Mouse (Mus musculus): ENCODE data around the gene Adarb1. TPM values are rescaled to one million over a fixed set of nuclear protein-coding genes. Genes with fewer than 3 reads are reported as not detected.
A peak's percentile ranks its signal among the peaks of the same experiment; 100 is the strongest.

Gene Adarb1
- polyA plus RNA-seq, 1 experiment from 2014 or later: 10.7 TPM

GRCm38 (mm10) chr10:77409154-77409553, 8.9 kb downstream of the Adarb1 start:
- H3K9ac ChIP-seq: no peak overlapping the region
- 0 out of 2 replicates have a peak, but pooled peaks cover 4% of the 10 kb centered on the region for H3K36me3 ChIP-seq
- H3K4me2 ChIP-seq: no peak overlapping the region
- no peaks in the 10 kb centered on the region for H3K27me3 ChIP-seq (replicated peaks)
- H3K27ac ChIP-seq (replicated peaks): no peak overlapping the region
- no peak for ATAC-seq (ENCODE audit: extremely low read depth, insufficient number of reproducible peaks, low FRiP score, low TSS enrichment)
- peaks cover 24% of the 10 kb centered on the region for H3K4me1 ChIP-seq
- H3K9me3 ChIP-seq: no peaks in the 10 kb centered on the region
- no peak overlapping the region for H3K4me3 ChIP-seq
- WGBS: 58% methylated on average over 2 of the region's 2 CpGs

GRCm38 (mm10) chr10:77408241-77408640, 9.8 kb downstream of the Adarb1 start:
- H3K9me3 ChIP-seq: no peaks in the 10 kb centered on the region
- no peak overlapping the region for H3K9ac ChIP-seq
- peaks cover 24% of the 10 kb centered on the region for H3K4me1 ChIP-seq
- WGBS: 74% methylated on average over 9 of the region's 9 CpGs
- ATAC-seq (ENCODE audit: extremely low read depth, insufficient number of reproducible peaks, low FRiP score, low TSS enrichment): no peak
- no peak overlapping the region for H3K4me3 ChIP-seq
- no peak overlapping the region for H3K4me2 ChIP-seq
- 0 out of 2 replicates have a peak, but pooled peaks cover 4% of the 10 kb centered on the region for H3K36me3 ChIP-seq
- no peaks in the 10 kb centered on the region for H3K27me3 ChIP-seq (replicated peaks)
- no peak overlapping the region for H3K27ac ChIP-seq (replicated peaks)

- Histone ChIP-seq H3K9ac (no peak overlapping the region), H3K36me3 (0 out of 2 replicates have a peak, but pooled peaks cover 4% of the 10 kb centered on the region), H3K4me3 (no peak overlapping the region), H3K27ac (replicated peaks) (no peak overlapping the region), H3K9me3 (no peaks in the 10 kb centered on the region), H3K27me3 (replicated peaks) (no peaks in the 10 kb centered on the region), H3K4me2 (no peak overlapping the region), H3K4me1 (peaks cover 24% of the 10 kb centered on the region)
- 65% methylated on average over 6 of the region's 6 CpGs for WGBS
- ATAC-seq (ENCODE audit: extremely low read depth, insufficient number of reproducible peaks, low FRiP score, low TSS enrichment): no peak
Observed at GRCm38 (mm10) chr10:77406486-77406885, 11.6 kb downstream of the Adarb1 start.

DNA sequence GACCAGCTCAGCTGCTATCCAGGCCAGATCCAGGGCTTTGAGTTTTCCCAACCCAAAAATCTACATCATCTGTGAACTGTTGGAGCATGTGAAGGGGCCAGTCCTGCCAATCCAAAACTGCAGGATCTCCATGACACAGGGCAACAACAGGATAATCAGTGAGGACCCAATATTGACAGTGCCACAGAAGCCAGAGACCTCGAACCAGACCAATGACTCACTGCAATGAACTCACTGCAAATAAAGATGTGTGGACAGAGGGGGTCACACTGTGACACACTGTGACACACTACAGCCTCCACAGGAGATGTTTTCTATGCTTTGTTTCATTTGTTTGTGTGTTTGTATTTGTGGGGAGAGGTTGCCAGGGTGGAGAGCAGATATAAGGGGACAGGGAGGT, 15.6 kb downstream of the Adarb1 start:
- Histone ChIP-seq H3K27ac (replicated peaks) (no peak overlapping the region), H3K9ac (no peak overlapping the region), H3K9me3 (no peaks in the 10 kb centered on the region), H3K4me3 (no peak overlapping the region), H3K4me1 (peaks cover 45% of the 10 kb centered on the region), H3K4me2 (no peak overlapping the region), H3K36me3 (0 out of 2 replicates have a peak, but pooled peaks cover 3% of the 10 kb centered on the region), H3K27me3 (replicated peaks) (no peaks in the 10 kb centered on the region)
- 45% methylated on average over 1 of the region's 1 CpGs for WGBS
- no peak for ATAC-seq (ENCODE audit: extremely low read depth, insufficient number of reproducible peaks, low FRiP score, low TSS enrichment)

DNA sequence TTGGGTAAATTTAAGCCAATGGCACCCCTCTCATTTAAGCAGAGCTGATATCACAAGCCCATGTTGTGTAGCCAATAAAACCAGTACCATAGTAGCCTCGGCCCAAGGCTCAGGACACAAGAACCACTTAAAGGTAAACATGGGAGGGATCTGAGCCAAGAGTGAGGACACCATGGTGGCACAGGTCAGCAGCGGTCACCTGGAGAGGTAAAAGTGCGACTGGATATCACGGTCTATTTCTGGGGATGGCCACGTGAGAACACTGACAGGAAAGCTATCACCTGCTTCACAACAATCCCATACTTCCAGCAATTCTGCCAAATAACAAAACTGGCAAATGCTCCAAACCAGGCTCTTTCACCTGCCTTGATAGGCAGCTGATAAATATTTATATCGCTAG, 17.0 kb downstream of the Adarb1 start:
- H3K27ac ChIP-seq (replicated peaks): no peak overlapping the region
- no peak for ATAC-seq (ENCODE audit: extremely low read depth, insufficient number of reproducible peaks, low FRiP score, low TSS enrichment)
- no peak overlapping the region for H3K4me2 ChIP-seq

DNA sequence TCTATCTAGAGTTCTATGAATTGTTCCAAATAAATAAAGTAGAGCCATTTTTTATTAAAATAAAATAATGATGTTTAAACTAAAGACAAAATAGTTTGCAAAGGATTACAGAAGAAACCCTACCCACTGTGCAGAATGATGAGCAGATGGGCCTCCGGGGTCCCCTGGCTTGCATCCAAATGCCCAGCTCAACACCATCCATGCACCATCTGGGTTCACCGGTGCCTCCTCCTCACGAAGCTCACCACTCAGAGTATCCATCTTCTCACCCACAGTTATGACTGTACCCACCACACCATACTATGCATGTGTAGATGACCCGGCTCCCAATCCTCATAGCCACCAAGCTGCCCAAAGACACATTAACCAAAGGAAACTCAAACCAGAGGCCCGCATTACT, 18.1 kb downstream of the Adarb1 start:
- Histone ChIP-seq H3K27me3 (replicated peaks) (no peaks in the 10 kb centered on the region), H3K4me2 (no peak overlapping the region), H3K36me3 (no peaks in the 10 kb centered on the region), H3K9ac (no peak overlapping the region), H3K4me1 (peaks cover 54% of the 10 kb centered on the region), H3K4me3 (no peak overlapping the region), H3K27ac (replicated peaks) (no peak overlapping the region), H3K9me3 (no peaks in the 10 kb centered on the region)
- WGBS: 86% methylated on average over 5 of the region's 5 CpGs
- no peak for ATAC-seq (ENCODE audit: extremely low read depth, insufficient number of reproducible peaks, low FRiP score, low TSS enrichment)

More for the DNA sequence above, 17.0 kb downstream of the Adarb1 start:
- no peak overlapping the region for H3K4me3 ChIP-seq
- H3K9ac ChIP-seq: no peak overlapping the region
- no peaks in the 10 kb centered on the region for H3K27me3 ChIP-seq (replicated peaks)
- no peaks in the 10 kb centered on the region for H3K36me3 ChIP-seq
- H3K4me1 ChIP-seq: peaks cover 53% of the 10 kb centered on the region
- WGBS: 90% methylated on average over 6 of the region's 6 CpGs
- no peaks in the 10 kb centered on the region for H3K9me3 ChIP-seq

DNA sequence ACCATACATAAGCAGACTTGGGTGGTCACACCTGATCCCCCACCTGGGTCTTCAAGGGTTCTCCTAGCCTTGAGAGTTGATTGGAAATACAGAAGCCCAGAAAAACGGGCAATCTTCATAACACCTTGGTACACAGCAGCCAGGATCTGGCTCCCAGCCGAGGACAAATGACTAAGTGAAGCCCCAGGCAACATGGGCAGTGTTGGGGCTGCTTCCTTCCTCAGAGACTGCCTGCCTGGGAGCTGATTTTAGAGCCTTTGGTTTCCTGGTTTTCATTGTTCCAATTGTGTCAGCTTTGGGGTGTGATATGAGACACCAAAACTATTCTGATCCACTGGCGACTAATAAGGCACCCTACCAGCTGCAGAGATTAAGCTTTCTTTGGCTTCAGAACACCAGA, 20.0 kb downstream of the Adarb1 start:
- Histone ChIP-seq H3K4me1 (peaks cover 44% of the 10 kb centered on the region), H3K36me3 (no peaks in the 10 kb centered on the region), H3K4me2 (no peak overlapping the region), H3K4me3 (no peak overlapping the region), H3K27me3 (replicated peaks) (no peaks in the 10 kb centered on the region), H3K9ac (no peak overlapping the region), H3K9me3 (no peaks in the 10 kb centered on the region), H3K27ac (replicated peaks) (peak overlapping the region; percentile 38)
- no peak for ATAC-seq (ENCODE audit: extremely low read depth, insufficient number of reproducible peaks, low FRiP score, low TSS enrichment)
- WGBS: 60% methylated on average over 3 of the region's 3 CpGs

GRCm38 (mm10) chr10:77397056-77397642, 20.9 kb downstream of the Adarb1 start:
- Histone ChIP-seq H3K27me3 (replicated peaks) (no peaks in the 10 kb centered on the region), H3K9ac (0 out of 2 replicates have a peak overlapping the region, but pooled peaks have one; percentile 14), H3K4me1 (peaks cover 41% of the 10 kb centered on the region), H3K27ac (replicated peaks) (peak overlapping the region; percentile 58), H3K9me3 (no peaks in the 10 kb centered on the region), H3K36me3 (no peaks in the 10 kb centered on the region), H3K4me2 (no peak overlapping the region), H3K4me3 (no peak overlapping the region)
- 38% methylated on average over 6 of the region's 6 CpGs for WGBS
- no peak for ATAC-seq (ENCODE audit: extremely low read depth, insufficient number of reproducible peaks, low FRiP score, low TSS enrichment)

DNA sequence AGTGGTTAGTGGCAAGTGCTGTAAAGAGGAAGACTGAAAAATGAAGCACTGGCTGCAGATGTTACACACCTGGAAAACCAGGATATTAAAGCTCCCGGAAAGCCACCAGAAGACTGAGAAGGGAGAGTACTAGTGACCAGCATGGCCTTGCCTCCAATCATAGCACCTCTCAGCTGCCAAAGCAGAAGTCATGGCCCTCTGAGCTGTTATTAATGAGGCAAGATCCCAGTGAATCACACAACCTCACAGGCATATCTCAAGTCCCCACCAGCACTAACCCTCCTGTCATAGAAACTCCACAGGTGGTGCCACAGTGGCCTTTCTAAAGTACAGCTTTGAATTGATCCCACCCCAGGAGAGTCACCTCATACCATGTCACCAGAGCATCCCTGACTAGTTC, 22.1 kb downstream of the Adarb1 start:
- Histone ChIP-seq H3K27me3 (replicated peaks) (no peaks in the 10 kb centered on the region), H3K27ac (replicated peaks) (no peak overlapping the region), H3K4me2 (no peak overlapping the region), H3K9me3 (no peaks in the 10 kb centered on the region), H3K36me3 (no peaks in the 10 kb centered on the region), H3K9ac (no peak overlapping the region), H3K4me3 (no peak overlapping the region), H3K4me1 (peaks cover 39% of the 10 kb centered on the region)
- 96% methylated on average over 1 of the region's 1 CpGs for WGBS
- no peak for ATAC-seq (ENCODE audit: extremely low read depth, insufficient number of reproducible peaks, low FRiP score, low TSS enrichment)

DNA sequence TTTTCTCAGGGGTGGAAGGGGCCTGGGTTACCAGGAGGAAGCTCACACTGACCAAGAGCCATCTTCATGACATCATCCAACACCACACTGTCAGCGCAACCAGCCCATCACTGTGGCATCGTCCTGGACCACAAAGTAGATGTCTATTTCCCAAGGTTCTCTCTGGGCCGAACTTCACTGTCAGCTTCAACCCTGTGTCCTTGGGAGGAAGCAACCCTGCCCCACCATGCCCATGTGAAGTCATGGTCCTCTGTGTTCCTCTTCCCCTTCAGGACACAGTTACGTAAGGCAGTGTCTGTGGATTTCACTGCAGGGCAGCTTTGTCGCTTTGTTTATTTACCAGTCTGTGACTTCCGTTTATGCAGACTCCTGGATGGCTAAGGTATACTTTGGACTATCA, 27.0 kb downstream of the Adarb1 start:
- H3K4me2 ChIP-seq: no peak overlapping the region
- H3K27me3 ChIP-seq (replicated peaks): no peaks in the 10 kb centered on the region
- peaks cover 10% of the 10 kb centered on the region for H3K4me1 ChIP-seq
- ATAC-seq (ENCODE audit: extremely low read depth, insufficient number of reproducible peaks, low FRiP score, low TSS enrichment): no peak
- no peak overlapping the region for H3K9ac ChIP-seq
- H3K9me3 ChIP-seq: no peaks in the 10 kb centered on the region
- WGBS: 78% methylated on average over 6 of the region's 6 CpGs
- no peak overlapping the region for H3K4me3 ChIP-seq
- H3K36me3 ChIP-seq: no peaks in the 10 kb centered on the region
- no peak overlapping the region for H3K27ac ChIP-seq (replicated peaks)

DNA sequence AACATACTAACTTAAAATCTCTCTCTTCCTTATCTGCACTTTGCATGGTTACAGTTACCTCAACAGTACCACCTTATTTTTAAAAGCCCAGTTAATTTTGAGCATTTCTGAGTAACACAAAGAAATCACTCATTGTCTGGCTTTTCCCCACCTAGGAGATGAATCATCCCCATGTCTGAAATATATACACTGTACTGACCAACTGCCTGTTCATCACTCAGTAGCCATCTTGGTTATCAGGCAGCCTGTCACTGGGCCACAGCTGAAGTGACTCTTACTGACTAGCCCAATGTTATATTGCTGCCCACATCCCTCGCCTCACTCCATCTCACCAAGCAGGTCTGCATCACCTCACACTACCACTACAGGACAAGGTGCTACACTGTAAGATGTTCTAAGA, 30.5 kb downstream of the Adarb1 start:
- H3K4me2 ChIP-seq: no peak overlapping the region
- H3K36me3 ChIP-seq: no peaks in the 10 kb centered on the region
- WGBS: 80% methylated on average over 1 of the region's 1 CpGs
- no peak for ATAC-seq (ENCODE audit: extremely low read depth, insufficient number of reproducible peaks, low FRiP score, low TSS enrichment)
- H3K4me3 ChIP-seq: no peak overlapping the region
- H3K27ac ChIP-seq (replicated peaks): no peak overlapping the region
- peaks cover 12% of the 10 kb centered on the region for H3K4me1 ChIP-seq
- H3K9ac ChIP-seq: no peak overlapping the region
- H3K9me3 ChIP-seq: no peaks in the 10 kb centered on the region
- no peaks in the 10 kb centered on the region for H3K27me3 ChIP-seq (replicated peaks)

GRCm38 (mm10) chr10:77385731-77386130, 32.3 kb downstream of the Adarb1 start:
- ATAC-seq (ENCODE audit: extremely low read depth, insufficient number of reproducible peaks, low FRiP score, low TSS enrichment): no peak
- H3K4me2 ChIP-seq: no peak overlapping the region
- no peak overlapping the region for H3K4me3 ChIP-seq
- no peaks in the 10 kb centered on the region for H3K27me3 ChIP-seq (replicated peaks)
- WGBS: 61% methylated on average over 4 of the region's 4 CpGs
- no peak overlapping the region for H3K9ac ChIP-seq
- peaks cover 20% of the 10 kb centered on the region for H3K4me1 ChIP-seq
- no peaks in the 10 kb centered on the region for H3K36me3 ChIP-seq
- H3K27ac ChIP-seq (replicated peaks): no peak overlapping the region
- H3K9me3 ChIP-seq: no peaks in the 10 kb centered on the region
